Mouse (Mus musculus) heart, postnatal 14 days (tissue): ENCODE results near the gene Ift43. TPM values are rescaled to one million over a fixed set of nuclear protein-coding genes. Genes with fewer than 3 reads are reported as not detected.

Experiments used
- DNase-seq, 2 experiments: peaks; one replicate each; pipeline ENCODE4 v3.0.0; 2021 to 2022
- intact Hi-C: fragments of 180-260 bp; cut with DNase I; formaldehyde crosslinking; loops from one replicate; pipeline ENCODE4 v1.15.1; 2025
- total RNA-seq, 2 experiments: library from RNA; stranded (reverse); gene quantifications; 2 replicates each; pipeline ENCODE4 v1.2.3; 2021

Gene Ift43
- total RNA-seq, 2 experiments from 2014 or later, result 24.4 to 26.6 TPM

- DNase-seq, result no peak
Measured at GRCm38 (mm10) chr12:86162890-86163816, 80.8 kb downstream of the Ift43 start.

GRCm38 (mm10) chr12:86166244-86166643 is 83.9 kb downstream of the Ift43 start:
- intact Hi-C loops, result no loop called here
- DNase-seq, result no peak

More at GRCm38 (mm10) chr12:86162890-86163816, 80.8 kb downstream of the Ift43 start:
- intact Hi-C loops, result no loop called here

DNA sequence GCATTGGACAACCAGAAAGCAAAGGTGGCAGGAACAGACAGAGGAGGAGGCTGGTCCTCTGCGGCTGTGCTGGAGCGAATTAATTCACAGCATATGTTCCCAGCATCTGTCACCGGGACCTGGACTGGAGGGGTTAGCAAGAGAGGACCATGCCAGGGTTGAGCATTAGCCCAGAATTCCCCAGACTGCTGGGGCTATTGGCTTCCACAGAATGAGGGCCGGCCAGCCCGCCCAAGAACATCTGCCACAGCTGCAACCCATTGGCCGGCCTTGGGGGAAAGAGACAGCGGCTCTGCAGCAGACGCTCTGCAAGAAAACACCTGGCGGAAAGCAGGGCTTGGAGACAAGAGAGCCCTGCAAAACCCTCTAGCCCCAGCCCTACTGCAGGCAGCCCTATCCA is 84.7 kb downstream of the Ift43 start:
- intact Hi-C loops, result no loop called here
- peak; percentile 59 to 60 for DNase-seq

GRCm38 (mm10) chr12:86168712-86169111 is 86.4 kb downstream of the Ift43 start:
- intact Hi-C loops, result no loop called here
- peak in 1 of 2 experiments; percentile 24 for DNase-seq

DNA sequence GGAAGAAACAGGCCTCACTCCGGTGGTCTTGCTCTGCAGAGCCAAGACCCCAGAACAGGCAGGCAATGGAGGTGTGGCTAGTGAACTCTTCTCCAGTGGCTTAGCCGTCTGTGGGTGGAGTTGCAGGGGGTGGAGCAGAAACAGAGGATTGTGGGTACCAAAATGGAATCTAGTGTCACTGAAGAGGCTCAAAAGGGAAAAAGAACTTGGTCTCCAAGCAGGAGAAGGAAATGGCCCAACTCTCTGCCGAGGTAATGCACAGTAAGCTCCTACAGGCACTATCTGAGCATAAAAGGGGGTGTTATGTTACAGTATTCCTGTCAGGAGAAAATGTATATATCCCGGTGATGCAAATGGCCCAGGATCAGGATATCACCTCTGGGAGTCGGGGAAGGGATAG is 86.9 kb downstream of the Ift43 start:
- intact Hi-C loops, result no loop called here
- DNase-seq, result no peak

DNA sequence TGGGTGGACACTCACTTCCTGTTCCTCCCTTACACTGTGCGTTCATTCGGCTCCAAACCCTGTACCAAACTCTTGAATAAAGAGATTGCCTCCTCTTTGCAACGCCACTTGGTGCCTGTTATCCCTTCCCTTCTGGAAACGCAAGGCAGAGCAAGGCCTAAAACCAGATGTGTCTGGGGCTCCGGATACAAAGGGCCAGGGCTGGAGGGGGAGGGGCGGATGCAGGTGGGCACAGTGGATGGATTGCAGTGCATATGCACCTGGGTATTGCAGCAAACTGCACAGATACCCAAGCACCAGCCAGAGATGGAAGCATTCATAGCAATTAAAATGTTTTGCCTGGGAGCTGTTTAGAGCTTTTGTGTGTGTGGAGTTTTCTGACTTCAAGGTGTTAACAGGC is 91.0 kb downstream of the Ift43 start:
- intact Hi-C loops, result no loop called here
- no peak for DNase-seq

DNA sequence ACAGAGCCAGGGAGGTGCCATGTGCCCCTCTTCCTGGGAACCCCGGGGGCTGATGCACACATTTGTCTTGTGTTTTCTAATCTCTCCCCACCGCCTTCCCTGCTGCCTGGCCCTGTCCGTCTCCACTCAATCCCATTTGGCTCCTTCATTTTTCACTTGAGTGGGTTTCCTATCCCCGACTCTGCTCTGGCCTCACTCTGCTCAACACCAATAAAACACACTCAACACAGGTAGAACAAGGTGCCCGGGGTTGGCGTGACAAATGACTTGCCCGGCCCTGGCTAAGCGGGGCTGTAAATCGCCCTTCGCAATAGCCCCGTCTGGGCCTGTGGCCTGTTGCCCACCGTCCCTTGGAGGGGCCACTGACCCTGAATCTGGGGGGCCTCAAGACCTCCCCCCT is 92.0 kb downstream of the Ift43 start:
- DNase-seq, result no peak
- intact Hi-C loops, result no loop called here

- intact Hi-C loops, result no loop called here
- DNase-seq, result no peak
Measured at GRCm38 (mm10) chr12:86175476-86175942, 93.2 kb downstream of the Ift43 start.

DNA sequence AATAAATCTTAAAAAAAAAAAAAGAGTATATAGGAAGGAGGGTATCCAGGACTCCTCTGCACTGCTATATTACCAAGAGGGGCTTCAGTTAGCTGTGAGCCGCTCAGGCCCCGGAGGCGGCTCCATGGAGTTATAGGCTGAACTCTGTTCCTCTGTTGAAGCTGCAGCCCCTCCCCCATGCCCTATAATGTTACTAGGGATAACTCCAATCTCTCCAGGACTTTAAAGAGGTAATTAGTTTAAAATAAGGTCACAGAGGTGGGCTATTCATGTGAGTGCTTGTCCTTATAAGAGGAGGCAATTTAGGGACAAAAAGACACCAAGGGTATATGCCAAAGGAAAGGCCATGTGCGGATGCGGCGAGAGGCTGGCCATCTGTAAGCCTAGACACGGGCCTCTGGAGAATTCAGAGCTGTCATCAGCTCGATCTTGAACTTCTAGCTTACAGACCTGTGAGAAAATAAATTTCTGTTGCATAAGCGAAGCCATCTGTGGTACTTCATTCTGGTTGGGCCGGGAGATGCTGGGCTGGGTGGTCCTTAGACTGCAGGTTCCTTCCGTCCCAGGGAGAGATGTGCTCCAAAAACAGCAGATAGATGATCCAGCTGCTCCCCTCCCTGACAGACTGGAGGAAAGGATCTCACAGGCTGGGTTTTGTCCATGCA is 94.5 kb downstream of the Ift43 start:
- intact Hi-C loops, result no loop called here
- peak in 1 of 2 experiments; percentile 32 for DNase-seq

DNA sequence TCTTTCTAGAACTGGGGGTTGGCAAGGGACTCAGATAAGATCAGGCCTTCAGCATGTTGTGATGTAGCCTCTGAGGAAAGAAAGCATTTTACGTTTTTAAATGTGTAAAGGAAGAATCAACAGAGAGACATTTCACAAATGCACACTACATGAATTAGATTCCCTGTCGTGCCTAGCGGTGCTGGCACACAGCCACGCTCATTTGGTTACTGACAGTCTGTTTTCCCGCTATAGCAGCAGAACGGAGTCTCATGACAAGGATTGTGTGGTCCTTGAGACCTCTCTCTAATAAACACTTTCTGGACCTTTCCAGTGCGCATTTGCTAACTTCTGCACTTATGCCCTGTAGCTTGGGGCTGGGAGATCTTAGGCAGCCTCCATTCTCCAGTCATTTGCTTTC is 96.9 kb downstream of the Ift43 start:
- intact Hi-C loops, result no loop called here
- DNase-seq, result no peak

- intact Hi-C loops, result no loop called here
- DNase-seq, result no peak
Measured at GRCm38 (mm10) chr12:86181320-86181751, 99.0 kb downstream of the Ift43 start.

DNA sequence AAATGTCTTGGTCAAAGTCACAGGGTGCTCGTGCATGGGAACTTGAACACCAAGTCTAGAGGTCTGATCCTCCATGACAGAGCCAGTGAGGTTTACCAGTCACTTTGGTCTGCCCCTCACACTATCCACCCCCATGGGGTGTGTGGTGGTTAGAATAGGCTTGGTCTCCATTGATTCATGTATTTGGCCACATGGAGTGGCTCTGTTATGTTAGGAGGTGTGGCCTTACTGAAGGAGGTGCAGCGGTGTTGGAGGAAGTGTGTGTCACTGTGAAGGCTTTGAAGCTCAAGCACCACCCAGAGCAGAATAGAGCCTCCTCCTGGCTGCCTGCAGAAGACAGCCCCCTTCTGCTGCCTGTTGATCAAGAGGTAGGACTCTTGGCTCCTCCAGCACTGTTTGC is 99.5 kb downstream of the Ift43 start:
- DNase-seq, result no peak
- intact Hi-C loops, result no loop called here

GRCm38 (mm10) chr12:86182414-86182813 is 100.1 kb downstream of the Ift43 start:
- intact Hi-C loops, result no loop called here
- DNase-seq, result no peak

GRCm38 (mm10) chr12:86188161-86188560 is 105.8 kb downstream of the Ift43 start:
- no peak for DNase-seq
- intact Hi-C loops, result no loop called here

GRCm38 (mm10) chr12:86189601-86190323 is 107.4 kb downstream of the Ift43 start:
- peak in 1 of 2 experiments; percentile 27 for DNase-seq
- intact Hi-C loops, result no loop called here

- DNase-seq, result no peak
- intact Hi-C loops, result no loop called here
Measured at GRCm38 (mm10) chr12:86192036-86192449, 109.7 kb downstream of the Ift43 start.

GRCm38 (mm10) chr12:86196944-86197343 is 114.6 kb downstream of the Ift43 start:
- DNase-seq, result no peak
- intact Hi-C loops, result no loop called here

GRCm38 (mm10) chr12:86203443-86204057 is 121.2 kb downstream of the Ift43 start:
- no peak for DNase-seq
- intact Hi-C loops, result no loop called here

DNA sequence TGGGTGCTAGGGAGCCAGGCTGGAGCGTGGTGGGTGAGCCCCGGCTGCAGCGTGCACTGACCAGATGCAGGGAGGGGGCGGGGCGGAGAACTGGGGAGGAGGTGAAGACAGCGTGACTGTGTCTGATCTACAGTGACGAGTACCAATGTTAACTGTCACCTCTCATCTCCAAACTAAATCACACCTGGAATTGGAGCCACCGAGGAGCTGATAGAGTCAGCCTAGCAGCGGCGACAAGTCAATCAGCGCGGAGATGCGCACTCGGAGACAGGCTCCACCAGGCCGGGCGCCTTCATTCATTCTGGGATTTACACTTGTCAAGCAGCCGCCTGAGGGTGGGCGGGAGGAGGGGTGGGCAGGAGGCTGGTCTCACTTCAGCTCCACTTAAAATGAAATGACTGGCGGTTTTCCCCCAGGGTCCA is 128.8 kb downstream of the Ift43 start:
- no peak for DNase-seq
- intact Hi-C loops, result no loop called here
